Mouse (Mus musculus): ENCODE measurements around the gene Evx2.

The Evx2 gene

DNA sequence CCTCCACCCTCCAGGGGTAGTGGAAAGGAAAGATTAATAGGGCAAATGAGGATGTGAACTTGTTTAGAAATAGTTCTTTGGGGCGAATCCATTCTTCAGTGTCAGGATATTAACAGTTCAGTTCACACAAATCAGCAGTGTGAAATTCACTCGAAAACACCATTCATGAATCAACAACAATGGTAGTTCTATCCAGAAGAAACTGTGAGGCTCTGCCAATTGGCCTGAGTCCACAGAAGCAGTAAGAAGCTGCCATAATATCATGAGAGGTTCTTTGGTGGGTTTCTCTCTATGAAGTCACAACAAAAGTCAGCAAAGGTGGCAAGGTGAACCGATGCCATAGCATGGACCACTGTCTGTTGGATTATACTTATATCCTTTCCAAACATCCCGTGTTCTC is 48.0 kb downstream of the Evx2 start:
- DNase-seq: no peak

DNA sequence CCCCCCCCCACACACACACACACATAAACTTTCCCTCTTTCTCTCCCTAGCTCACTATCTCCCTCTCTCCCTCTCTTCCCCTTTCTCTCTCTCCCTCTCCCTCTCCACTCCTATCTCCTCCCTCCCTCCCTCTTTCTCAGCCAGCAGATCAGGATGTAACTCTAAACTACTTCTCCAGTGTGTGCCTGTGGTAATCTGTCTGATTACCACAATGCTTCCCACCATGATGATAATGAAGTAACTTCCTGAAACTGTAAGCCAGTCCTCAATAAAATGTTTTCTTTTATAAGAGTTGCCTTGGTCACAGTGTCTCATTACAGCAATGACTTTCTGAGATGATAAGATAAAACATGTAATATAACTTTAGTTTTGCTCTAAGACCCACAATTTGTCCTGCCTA is 50.0 kb downstream of the Evx2 start:
- no peak for DNase-seq

DNA sequence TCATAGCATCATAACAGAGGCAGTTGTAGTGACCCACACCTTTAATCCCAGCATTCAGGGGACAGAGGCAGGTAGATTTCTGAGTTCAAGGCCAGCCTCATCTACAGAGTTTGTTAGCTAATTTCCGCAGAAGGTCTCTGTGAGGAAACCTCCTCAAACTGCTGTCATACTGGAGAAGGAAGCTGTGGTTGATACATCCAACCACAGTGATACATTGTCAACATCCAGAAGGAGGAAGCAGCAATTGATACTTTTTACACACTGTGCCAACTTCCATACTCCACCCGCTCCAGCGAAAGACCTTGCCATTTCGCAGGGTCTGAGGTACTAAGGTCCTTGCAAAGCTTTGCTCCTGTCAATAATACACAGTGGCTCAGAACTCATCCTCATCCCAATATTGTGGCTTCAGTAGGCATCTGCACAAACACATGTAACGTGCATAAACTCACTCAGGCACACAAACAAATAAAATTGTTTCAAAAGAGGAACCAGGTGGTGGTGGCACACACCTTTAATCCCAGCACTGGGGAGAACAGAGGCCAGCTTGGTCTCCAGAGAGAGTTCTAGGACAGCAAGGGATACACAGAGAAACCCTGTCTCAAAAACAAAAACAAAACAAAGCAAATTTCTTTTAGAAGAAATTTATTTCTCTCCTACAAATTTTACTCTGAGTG is 53.1 kb downstream of the Evx2 start:
- DNase-seq: no peak

DNA sequence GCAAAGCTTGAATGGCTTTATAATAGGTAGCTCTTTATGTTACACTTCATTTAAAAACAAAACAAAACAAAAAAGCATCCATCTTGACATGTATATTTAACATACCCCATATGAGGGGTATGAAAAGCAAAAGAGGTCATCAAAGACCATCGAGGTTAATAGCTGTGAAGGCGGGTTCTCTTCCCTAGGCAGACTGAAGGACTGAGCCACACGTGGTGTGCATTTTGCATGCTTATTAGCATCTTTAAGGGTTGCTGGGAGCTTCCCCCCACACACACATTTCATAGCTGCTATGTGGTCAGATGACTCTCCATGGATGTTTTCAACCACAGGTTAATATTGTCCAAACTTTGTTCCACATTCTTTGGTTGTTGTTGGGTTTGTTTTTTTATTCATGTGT is 55.3 kb downstream of the Evx2 start:
- DNase-seq: no peak

Data from retina, postnatal 1 day (tissue).